Mouse (Mus musculus): Measurements from ENCODE around the gene Zfp553.
"Not testable (repeated sequence)": the region's sequence is repeated elsewhere in the genome, so short reads cannot be mapped to it uniquely, and the experiment has no call there.

Gene Zfp553

DNA sequence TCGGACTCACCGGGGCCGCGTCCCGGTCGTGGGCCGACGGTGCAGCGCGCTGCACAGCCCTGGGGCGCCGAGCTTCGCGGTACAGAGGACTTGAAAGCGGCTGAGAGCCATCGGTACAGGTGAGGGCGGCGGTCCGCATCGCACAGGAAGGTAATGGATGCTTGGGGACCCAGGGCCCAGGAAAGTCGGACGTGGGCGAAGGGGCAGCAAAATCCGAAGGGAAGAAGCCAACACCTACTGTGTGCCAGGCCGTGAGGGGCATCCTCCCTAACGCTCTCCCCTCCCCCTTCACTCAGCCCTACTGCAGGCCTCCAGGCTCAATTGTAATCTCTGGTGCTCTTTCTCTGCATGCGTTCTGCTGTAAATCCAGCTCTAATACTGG, 498 bp downstream of the Zfp553 start:
- no peak for DNase-seq (ENCODE audit: low read depth)

DNA sequence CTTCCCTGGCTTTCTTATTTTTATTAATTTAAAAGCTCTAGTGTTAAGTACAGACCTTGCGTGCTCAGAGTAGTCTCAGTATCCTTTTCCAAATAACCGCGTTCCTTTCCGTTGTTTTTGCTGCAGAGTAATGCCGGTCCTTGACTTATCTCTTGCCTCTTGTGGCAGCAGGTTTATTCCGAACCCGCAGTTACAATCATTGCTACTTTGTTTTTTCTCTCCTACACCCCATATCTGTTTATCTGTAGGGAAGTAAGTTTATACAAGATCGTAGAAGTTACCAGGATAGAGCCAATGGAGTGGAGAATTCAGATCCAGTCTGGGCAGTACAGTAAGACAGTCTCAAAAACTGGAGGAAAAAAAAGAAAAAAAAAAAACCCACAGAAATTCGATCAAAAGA, 904 bp downstream of the Zfp553 start:
- DNase-seq (ENCODE audit: low read depth), result no peak

DNA sequence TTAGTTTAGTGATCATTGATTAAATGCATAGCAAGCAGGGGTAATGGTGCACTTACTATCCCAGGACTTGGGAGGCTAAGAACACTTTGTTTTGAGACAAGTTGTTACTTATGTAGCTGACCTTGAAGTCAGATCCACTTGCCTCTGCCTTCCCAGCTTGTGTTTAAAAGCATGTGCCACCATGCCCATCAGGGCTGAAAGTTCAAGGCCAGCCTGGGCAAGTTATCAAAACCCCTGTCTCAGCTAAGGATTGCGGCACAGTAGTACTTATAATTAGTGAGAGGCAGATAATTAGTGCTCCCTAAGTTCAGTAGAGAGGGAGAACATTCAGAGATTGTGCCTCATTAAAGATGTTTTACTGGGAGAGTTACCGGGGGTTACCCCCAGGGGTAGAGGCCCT, 1.9 kb downstream of the Zfp553 start:
- DNase-seq (ENCODE audit: low read depth), result no peak

DNA sequence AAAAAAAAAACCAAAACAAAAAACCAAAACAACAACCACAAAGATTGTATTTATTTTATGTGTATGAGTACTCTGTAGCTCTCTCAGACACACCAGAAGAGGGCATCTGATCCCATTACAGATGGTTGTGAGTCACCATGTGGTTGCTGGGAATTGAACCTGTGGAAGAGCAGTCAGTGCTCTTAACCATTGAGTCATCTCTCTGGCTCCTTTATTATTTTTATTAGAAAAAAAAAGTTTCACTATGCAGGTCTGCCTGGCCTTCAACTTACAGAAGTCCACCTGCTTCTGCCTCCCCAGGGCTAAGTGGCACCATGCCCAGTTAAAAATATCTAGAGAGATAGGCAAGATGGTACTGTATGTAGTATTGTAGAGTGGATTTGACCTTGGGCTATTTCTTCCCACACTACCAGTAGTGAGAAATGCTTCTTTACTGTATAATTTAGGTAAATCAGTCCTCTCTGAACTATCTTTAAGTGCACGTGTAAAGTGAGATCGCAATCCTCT, 10.6 kb downstream of the Zfp553 start:
- DNase-seq (ENCODE audit: low read depth), result no peak

DNA sequence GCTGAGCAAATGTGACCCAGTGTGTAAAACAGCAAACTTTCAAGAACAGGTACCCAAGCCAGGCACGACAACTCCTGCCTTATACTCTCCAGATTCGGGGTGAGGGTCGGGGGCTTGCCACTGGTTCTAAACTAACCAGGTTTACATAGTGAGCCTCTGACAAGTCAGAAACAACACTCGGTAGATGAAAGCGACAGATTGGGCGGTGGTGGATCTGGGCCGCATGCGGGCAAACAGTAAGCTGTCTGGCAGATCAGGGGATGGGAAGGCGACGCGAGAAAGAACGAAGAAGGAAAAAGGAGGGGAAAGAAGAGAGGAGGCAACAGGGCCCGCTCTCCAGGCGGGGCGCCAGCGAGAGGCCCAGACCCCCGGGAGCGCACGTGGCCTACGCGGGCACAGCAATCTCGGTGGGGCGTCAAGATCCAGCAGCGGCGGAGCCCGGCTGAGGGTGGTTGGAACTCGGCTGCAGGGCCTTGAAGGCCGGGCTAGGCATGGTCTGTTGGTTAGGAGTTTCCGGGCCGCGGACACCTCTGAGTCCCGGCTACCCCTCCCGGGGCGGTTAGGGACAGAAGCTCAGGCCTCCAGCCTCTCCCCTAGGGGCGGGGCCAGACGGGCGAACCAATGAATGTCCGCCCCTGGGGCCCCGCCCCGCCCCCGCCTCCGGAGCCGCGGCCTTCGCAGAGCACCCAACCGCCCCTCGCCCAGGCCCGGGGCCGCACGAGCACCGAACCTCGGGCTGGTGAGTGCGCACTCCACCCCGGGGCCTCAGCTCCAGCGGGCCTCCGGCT, 11.2 kb downstream of the Zfp553 start, which contains the start of gene Zfp771:
Zfp771 (plus strand) TSS at position 405 of the 788 bp plus-strand sequence.
- peak; percentile 95 for DNase-seq (ENCODE audit: low read depth)

DNA sequence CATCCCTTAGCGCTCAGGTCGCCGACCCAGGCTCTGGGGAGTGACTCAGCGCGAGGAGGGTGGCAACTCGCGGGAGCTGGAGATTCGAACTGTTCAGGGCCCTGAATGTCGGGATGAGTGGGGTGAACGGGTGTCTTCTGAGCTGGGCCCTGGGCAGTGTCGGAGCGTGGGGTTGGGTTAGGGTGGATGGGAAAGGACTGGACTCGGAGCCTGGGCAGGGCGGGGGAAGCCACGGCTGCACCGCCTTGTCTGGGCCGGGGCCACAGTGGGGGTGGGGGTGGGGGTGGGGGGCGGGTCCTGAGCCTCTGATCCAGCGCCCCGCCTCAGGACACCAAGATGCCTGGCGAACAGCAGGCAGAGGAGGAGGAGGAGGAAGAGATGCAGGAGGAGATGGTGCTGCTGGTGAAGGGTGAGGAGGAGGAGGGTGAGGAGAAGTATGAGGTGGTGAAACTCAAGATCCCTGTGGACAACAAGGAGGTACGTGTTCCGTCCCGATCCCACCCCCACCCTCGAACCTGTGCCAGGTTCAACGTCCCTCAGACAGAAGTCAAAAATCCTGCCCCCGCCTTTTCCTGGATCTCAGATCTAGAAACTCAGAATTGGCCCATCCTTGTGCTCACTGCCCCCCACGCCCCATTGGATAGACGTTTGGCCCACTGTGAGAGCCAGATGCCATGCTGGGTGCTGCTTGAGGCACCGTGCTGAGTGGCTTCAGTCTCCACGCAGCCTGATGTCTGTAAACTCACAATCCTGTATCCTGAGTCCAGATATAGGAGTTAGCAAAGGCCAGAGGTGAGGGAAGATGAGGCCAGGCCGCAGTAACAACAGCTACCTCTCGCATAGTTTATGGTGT, 12.0 kb downstream of the Zfp553 start:
- DNase-seq (ENCODE audit: low read depth), result no peak

DNA sequence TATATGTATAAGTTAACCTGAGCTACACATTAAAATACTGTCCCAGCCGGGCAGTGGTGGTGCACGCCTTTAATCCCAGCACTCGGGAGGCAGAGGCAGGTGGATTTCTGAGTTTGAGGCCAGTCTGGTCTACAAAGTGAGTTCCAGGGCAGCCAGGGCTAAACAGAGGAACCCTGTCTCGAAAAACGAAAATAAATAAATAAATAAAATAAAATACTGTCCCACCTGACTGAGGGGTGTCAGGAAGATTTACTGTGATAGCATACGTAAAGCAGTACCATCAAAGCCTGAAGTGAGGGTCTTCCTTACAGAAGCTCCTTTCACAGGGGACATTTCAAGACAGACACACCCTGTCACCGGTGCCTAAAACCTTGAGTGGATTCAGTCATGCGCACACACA, 17.6 kb downstream of the Zfp553 start:
- DNase-seq (ENCODE audit: low read depth), result not testable (repeated sequence)

DNA sequence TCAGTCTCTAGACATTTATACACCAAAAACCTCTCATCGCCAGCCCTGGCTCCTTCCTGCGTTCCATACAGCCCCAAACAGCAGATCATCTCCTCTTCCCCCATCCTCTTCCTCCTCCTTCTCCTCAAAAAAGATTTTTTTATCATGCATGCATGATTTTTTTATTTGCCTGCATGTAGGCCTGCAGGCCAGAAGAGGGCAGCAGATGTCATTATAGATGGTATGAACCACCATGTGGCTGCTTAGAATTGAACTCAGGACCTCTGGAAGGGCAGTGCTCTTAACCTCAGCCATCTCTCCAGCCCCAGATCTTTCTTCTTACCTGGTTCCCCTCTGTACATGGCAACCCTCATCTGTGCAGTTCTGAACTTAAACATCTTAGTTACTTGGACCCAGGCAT, 19.6 kb downstream of the Zfp553 start:
- peak; percentile 80 for DNase-seq (ENCODE audit: low read depth)

DNA sequence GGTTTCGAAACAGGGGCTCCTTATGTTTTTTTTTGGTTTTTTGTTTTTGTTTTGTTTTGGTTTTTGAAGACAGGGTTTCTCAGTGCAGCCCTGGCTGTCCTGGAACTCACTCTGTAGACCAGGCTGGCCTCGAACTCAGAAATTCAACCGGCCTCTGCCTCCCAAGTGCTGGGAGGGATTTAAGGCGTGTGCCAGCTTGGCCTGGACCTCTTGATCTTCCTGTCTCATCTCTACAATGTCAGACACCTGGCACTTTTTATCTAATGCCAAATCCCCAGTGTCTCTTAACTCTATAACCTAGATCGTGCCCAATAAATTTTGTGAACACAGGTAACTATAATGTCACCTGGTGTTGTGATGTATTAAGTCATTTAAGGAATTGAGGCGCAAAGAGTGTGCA, 20.5 kb downstream of the Zfp553 start:
- no peak for DNase-seq (ENCODE audit: low read depth)

DNA sequence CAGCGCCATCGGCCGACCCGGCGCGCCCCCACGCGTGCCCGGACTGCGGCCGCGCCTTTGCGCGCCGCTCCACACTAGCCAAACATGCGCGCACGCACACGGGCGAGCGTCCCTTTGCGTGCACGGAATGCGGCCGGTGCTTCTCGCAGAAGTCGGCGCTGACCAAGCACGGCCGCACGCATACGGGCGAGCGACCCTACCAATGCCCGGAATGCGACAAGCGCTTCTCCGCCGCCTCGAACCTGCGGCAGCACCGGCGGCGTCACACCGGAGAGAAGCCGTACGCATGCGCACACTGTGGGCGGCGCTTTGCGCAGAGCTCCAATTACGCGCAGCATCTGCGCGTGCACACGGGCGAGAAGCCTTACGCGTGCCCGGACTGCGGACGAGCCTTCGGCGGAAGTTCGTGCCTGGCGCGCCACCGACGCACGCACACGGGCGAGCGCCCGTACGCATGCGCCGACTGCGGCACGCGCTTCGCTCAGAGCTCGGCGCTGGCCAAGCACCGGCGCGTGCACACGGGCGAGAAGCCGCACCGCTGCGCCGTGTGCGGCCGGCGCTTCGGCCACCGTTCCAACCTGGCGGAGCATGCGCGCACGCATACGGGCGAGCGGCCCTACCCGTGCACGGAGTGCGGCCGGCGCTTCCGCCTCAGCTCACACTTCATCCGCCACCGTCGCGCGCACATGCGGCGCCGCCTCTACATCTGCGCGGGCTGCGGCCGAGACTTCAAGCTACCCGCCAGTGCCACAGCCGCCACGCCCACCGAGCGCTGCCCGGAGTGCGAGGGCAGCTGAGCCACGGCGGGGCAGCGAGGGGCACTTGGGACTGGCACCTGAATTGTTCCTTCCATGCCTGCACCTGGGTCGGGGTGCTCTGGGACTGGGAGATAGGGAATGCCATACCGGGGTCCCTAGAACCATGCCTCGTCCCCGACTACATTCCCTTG, 21.2 kb downstream of the Zfp553 start:
- DNase-seq (ENCODE audit: low read depth), result peak; percentile 98

DNA sequence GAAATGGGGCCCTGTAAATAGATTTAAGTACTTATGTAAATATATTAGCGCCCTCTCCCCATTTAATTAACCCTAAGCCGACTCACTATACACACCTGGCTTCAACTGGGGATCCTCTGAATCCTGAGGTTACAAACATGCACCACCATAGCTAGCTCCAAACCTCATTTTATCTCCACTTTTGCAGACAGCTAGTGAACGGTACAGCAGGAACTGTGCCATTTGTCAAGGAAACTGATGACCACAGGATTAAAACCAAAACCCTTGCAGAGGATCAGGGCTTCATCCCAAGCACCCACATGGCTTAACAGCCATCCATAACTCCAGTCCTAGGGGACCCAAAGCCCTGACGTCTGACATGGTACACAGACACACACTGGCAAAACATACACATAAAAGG, 22.1 kb downstream of the Zfp553 start:
- DNase-seq (ENCODE audit: low read depth), result no peak

DNA sequence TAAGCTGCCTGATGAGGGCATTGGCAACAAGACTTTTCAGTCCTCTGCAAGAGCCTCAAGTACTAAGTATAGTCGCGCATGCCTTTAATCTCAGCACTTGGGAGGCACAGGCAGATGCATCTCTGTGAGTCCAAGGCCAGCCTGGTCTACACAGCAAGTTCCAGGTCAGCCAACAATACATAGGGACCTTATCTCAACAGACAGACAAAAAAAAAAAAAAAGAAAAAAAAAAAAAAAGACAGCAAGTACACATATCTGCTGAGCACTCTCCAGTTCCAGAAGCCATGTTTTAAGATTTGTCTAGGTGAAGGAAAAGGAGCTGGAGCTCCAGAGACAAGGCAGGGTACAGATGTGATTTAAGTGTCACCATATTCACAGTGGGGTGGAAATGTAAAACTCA, 23.1 kb downstream of the Zfp553 start:
- DNase-seq (ENCODE audit: low read depth), result no peak

DNA sequence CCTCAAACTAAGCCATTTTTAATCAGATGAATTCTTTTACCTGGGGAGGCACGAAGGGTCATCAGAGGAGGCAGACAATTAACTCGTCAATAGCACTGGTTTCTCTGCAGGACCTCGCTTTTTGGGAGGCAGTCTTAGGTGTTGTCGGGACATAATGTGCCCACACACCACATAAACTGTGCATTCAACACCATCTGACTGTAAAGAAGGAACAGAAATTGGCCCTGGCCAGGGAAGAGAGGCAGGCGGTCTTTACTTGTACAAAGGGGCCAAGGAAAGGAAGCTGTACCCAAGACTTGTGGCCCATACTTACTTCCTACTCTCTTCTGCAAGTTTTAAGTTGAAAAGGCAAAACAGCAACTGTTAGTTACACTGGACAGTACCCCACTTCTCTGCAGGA, 23.7 kb downstream of the Zfp553 start:
- no peak for DNase-seq (ENCODE audit: low read depth)

DNA sequence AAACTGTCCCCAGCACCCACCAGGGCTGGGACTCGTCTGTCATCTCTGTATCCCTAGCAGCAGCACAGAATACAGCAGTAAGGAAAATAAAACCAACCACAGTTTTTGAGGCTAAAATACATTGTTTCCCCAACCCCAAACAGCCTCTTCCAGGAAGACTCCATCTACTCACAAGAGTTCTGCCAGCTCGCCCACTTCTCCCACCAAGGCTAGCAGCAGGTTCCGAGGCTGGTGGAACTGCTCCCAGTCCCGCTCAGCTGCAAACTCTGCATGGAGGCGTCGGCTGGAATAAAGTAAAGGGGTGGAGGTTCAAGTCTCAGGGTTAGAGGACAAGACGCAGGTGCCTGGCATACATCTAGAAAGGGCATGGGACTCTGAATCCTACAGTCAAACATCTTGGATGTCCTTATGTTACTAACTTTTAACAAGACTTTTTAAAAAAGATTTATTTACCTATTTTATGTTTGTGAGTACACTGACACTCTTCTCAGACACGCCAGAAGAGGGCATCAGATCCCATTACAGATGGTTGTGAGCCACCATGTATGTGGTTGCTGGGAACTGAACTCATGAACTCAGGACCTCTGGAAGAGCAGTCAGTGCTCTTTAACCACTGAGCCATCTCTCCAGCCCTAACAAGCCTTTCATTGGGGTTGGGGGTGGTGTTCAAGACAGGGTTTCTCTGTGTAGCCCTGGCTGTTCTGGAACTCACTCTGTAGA, 26.5 kb downstream of the Zfp553 start:
- DNase-seq (ENCODE audit: low read depth), result no peak

DNA sequence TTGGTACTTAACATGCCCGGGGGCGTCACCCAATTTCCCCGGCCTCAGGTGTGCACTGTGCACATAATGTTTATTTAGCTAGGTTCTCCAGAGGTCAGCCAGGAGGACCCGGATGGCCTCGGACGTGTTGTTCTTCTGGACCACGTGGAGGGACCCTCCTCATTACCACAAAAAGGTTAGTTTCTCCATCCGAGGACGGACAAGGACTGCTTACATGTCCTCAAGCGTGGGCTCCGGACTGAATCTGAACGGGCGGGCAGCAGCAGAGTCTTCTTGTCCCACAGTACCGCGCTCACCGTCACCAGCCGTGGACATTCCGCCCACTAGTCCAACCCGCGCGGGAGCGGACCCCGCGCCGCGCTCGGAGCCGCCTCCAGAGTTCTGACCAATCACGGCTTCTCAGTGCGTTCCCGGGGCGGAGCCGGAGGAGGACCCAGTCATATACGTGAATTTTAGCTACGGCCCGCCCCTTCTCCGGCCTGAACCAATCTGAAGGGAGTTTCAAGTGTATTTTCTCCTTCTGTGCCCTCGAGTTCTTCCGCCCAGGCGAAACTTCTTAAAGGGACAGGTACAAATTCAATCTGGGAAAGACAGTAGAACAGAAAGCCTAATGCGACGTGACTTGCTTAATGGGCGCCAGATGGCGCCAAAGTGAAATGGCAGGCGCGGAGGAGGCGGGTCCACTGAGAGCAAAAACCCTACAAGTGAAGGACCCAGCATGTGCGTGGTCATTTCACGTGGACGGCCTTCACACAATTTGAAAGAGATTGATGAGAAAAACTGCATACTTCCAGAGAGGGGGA, 27.6 kb downstream of the Zfp553 start, which contains the start of gene Dctpp1:
Dctpp1 (minus strand) TSS at position 401 of the 803 bp plus-strand sequence.
- peak; percentile 99 for DNase-seq (ENCODE audit: low read depth)

DNA sequence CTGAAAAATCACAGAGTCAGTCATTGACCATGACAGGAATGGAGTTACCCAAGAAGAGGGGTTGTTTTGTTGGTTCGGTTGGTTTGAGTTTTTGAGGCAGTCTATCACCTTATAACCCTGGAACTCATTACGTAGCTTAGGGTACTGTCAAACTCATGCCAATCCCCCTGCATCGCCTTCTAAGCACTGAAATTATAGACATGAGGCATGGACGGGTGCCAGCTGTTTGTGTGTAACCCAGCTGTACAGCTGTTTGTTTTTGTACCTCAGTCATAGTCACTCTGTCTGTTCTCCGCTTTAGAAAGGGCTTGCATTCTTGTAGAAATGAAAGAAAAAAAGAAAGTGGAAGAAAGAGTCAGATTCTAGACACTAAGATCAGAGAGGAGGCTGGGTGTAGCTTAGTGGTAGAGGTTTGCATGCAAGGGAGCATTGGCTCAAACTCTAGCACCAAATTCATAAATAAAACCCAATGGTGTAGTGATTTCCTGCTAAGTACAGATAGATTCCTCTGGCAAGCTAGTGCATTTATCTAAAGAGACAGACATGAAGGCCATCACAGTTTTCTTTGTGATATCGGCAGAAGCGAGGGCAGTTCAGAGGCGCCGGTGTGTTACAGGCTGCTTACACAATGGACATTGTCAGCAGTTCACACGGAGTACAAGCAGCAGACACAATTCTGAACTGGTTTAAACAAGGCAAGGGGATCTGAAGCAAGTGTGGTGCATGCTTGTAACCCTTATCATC, 29.5 kb downstream of the Zfp553 start:
- DNase-seq (ENCODE audit: low read depth), result no peak

DNA sequence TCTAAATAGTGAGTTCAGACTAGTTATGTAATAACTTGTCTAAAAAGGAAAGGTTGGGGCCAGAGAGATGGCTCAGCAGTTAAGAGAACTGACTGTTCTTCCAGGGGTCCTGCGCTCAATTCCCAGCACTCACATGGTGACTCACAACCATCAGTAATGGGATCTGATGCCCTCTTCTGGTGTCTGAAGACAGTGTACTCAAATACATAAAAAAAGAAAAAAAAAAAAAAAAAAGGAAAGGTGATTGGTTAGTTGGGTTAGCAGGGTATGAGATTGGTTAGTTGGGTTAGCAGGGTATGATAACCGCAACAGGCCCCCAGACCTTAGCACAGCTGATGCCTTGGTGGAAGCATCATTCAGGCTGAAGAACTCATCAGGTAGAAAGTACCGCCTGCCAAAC, 30.7 kb downstream of the Zfp553 start:
- DNase-seq (ENCODE audit: low read depth), result no peak

DNA sequence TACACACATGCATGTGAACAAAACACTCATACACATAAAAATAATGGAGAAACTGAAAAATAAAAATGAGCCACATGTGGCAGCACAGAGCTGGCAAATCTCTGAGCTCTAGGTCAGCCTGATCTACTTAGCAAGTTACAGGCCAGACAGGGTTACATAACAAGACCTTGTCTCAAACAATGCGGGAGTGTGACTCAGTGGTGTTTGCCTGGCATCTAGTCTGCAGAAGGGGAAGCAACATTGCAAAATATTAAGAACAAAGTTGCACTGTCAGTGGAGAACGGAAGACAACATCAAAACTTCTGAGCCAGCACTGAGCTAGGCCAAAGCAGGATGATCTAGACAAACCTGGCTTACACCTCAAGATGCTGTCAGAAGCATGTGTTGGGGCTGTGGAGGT, 37.4 kb downstream of the Zfp553 start:
- DNase-seq (ENCODE audit: low read depth), result no peak

DNA sequence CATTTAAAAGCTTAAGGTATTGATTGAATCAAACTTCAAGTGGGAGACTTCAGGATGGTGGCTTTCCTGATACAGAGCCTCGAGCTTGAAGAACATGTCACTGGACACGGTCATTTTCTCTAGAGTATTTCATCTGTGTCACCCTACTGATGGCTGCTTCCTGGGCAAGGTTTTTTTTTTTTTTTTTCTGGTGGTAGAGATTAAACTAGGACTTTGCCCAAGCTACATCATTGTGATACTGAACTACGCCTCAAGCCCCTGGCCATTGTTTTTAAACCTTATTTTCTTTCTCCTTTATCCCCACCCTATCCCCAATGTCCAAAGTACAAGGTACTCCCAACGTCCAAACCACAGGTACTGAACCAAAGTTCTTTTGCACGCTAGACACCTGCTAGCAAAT, 37.8 kb downstream of the Zfp553 start:
- DNase-seq (ENCODE audit: low read depth), result no peak

DNA sequence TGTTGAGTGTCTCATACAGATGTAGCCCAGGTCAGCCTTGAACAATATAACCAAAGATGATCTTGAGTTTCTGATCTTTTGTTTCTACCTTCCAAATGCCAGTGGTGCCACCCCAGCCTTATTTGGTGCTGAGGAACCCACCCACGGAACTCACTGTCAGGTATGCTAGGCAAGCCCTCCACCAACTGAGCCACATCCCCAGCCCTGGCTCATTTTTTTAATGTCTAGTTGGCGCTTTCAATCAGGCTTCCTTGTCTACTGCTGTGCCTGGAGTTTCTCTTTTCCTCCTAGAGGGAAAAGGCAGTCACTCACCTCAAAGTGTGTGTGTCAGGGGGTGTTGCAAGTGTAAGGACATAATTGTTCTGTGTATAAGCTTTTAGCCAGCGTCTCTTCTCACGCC, 38.2 kb downstream of the Zfp553 start:
- no peak for DNase-seq (ENCODE audit: low read depth)

All from induced T-regulatory cell, adult 2 months (primary cell).